Mouse (Mus musculus) embryonic fibroblast, embryonic 13.5 days (primary cell): ENCODE data around the gene Pcnx3. TPM values are rescaled to one million over a fixed set of nuclear protein-coding genes. Genes with fewer than 3 reads are reported as not detected.

ENCODE experiments used
- H3K27ac ChIP-seq: 2 replicates; pipeline ENCODE4 v1.5.1; 2012; ENCODE audit warnings: low read length, control low read depth, inconsistent platforms; ENCODE audit not compliant: insufficient read depth
- H3K4me1 ChIP-seq: 2 replicates; pipeline ENCODE4 v1.6.1; 2011; ENCODE audit warnings: low read length; ENCODE audit not compliant: control insufficient read depth, insufficient read depth
- H3K4me3 ChIP-seq: 2 replicates; pipeline ENCODE4 v1.5.1; 2011; ENCODE audit warnings: mild to moderate bottlenecking, control low read depth, low read length; ENCODE audit not compliant: insufficient read depth
- CTCF ChIP-seq: IDR thresholded peaks from 2 replicates; pipeline ENCODE4 v1.5.1; 2011; ENCODE audit warnings: mild to moderate bottlenecking, control low read depth, low read length, moderate library complexity, borderline replicate concordance; ENCODE audit not compliant: insufficient read depth
- POLR2A ChIP-seq: IDR thresholded peaks from 2 replicates; pipeline ENCODE4 v1.6.1; 2011; ENCODE audit warnings: low read depth, mild to moderate bottlenecking, control low read depth, low read length, moderate library complexity
- polyA plus RNA-seq: library from polyadenylated mRNA; stranded (reverse); fragments of >200 nt; gene quantifications from 2 replicates; pipeline ENCODE4 v1.2.4, GENCODE M21; 2011; ENCODE audit warnings: low read depth; ENCODE audit not compliant: missing spikeins, insufficient read length

The Pcnx3 gene
- polyA plus RNA-seq, 1 experiment: 48.4 TPM

DNA sequence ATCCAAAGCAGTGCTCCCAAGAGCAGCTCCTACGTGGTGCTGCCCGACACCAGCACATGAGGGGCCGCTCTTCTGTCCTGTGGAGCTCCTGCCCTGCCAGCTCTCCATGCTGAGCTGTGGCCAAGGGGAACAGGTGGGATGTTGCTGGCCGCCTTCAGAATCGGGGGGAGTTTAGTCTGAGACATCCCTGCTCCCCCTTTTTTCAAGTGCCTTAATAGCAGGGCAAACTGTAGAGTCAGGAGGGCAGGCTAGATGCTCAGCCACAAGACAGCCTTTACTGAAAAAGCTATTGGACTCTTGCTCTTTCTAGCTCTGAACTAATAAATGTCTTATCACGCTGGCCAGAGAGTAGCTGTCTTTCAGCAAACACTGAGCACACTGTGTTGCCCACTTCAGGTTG lies 40.9 kb downstream of the Pcnx3 start:
- Histone ChIP-seq H3K4me3 (no peak overlapping the region), H3K27ac (no peak overlapping the region), H3K4me1 (no peaks in the 10 kb centered on the region)
- TF ChIP-seq POLR2A (no peak), CTCF (no peak)

DNA sequence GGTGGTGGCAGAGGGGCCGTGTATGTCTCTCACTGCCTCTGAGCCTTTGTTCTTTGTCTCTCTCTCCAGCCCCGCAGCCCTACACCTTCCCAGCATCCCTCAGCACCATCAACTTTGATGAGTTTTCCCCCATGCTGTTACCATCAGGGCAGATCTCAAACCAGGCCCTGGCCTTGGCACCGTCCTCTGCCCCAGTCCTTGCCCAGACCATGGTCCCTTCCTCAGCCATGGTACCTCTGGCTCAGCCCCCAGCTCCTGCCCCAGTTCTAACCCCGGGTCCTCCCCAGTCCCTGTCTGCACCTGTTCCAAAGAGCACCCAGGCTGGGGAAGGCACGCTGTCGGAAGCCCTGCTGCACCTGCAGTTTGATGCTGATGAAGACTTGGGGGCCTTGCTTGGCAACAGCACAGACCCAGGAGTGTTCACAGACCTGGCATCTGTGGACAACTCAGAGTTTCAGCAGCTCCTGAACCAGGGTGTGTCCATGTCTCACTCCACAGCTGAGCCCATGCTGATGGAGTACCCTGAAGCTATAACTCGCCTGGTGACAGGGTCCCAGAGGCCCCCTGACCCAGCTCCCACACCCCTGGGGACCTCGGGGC lies 41.9 kb downstream of the Pcnx3 start:
- no peak for TF ChIP-seq POLR2A
- no peak for TF ChIP-seq CTCF
- Histone ChIP-seq H3K27ac (no peak overlapping the region), H3K4me1 (no peaks in the 10 kb centered on the region), H3K4me3 (no peak overlapping the region)

DNA sequence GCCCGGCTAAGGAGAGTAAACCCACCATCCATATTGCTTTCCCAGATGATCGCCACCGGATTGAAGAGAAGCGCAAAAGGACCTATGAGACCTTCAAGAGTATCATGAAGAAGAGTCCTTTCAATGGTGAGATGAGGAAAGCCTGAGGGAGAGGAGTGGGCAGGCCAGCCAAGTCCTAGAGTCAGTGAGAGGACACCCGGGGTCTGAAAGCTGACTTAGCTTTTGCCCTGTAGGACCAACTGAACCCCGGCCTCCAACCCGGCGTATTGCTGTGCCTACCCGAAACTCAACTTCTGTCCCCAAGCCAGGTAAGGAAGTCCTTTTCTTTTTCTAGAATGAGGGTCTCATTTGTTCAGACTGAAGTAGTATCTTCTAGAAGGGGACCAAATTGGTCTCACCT lies 43.4 kb downstream of the Pcnx3 start:
- Histone ChIP-seq H3K27ac (no peak overlapping the region), H3K4me1 (no peaks in the 10 kb centered on the region), H3K4me3 (no peak overlapping the region)
- TF ChIP-seq CTCF: no peak
- no peak for TF ChIP-seq POLR2A

DNA sequence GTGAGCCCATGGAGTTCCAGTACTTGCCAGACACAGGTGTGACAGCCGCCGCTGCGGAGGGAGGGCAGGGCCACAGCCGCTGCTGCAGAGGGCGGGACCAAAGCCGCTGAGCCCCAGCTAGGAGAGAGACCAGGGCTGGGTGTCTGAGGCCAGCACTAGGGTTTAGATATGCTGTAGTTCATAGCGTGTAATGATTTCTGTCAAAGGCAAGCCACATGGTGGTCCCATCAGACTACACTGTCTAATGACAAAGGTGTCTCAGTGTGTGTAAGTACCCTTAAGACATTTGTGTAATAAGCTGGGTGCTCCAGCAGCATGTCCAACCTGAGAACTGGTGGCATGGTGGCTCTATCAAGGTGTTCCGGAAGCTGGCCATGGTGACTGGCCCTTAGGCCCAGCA lies 47.1 kb downstream of the Pcnx3 start:
- no peak for TF ChIP-seq POLR2A
- no peak for TF ChIP-seq CTCF
- H3K4me3 ChIP-seq: no peak overlapping the region
- peaks cover 12% of the 10 kb centered on the region; the same call in 1 of the 2 replicates for H3K4me1 ChIP-seq
- H3K27ac ChIP-seq: no peak overlapping the region

DNA sequence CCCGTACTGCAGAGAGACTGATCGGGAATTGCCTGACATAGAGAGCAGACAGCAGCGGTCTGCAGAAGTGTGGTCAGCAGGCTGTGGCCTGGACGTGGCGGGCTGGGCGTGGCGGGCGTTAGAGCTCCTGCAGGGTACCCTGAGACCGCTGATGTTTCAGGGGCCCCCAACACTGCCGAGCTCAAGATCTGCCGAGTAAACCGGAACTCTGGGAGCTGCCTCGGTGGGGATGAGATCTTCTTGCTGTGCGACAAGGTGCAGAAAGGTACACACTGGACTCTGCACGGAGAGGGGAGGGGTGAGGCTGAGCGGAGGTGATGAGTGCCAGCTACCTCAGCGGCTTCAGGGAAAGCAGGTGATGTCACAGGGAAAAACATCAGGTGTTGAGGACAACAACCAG lies 47.7 kb downstream of the Pcnx3 start:
- H3K4me1 ChIP-seq: peaks cover 13% of the 10 kb centered on the region; the same call in 1 of the 2 replicates
- H3K27ac ChIP-seq: no peak overlapping the region
- TF ChIP-seq POLR2A: no peak
- no peak for TF ChIP-seq CTCF

DNA sequence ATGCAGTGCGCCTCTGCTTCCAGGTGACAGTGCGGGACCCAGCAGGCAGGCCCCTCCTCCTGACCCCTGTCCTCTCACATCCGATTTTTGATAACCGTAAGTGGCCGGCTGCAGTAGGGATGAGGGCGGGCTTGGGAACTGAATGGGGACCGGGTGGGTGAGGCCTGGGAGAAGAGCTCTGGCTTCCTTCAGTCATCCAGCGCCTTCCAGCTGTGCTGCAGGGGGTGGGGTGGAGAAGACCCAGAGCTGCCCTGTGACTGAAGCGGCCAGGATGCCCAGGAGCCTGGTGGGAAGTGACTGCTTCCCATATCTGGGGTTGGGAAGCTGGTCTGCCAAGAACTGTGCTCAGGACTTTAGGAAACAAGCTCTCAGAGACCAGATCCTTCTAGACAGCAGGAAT lies 48.4 kb downstream of the Pcnx3 start:
- Histone ChIP-seq H3K4me3 (no peak overlapping the region), H3K27ac (no peak overlapping the region), H3K4me1 (peaks cover 13% of the 10 kb centered on the region; the same call in 1 of the 2 replicates)
- TF ChIP-seq POLR2A: no peak
- TF ChIP-seq CTCF: no peak

More for the DNA sequence above, 47.7 kb downstream of the Pcnx3 start:
- no peak overlapping the region for H3K4me3 ChIP-seq

DNA sequence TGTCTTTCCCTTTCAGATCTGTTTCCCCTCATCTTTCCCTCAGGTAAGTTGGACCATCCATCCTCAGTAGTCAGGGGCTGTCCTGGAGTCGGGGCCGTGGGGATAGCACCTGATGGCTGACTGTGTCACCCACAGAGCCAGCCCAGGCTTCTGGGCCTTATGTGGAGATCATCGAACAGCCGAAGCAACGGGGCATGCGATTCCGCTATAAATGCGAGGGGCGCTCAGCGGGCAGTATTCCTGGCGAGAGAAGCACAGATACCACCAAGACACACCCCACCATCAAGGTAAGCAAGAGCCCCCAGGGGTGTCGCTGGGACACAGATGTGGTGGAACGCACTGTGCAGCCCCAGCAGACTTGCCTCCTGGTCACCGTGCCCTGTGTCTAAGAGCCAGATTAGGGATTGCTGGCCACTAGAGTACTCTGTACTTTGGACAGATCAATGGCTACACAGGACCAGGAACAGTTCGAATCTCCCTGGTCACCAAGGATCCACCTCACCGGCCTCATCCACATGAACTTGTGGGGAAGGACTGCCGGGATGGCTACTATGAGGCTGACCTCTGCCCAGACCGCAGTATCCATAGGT lies 50.2 kb downstream of the Pcnx3 start:
- TF ChIP-seq CTCF: no peak
- TF ChIP-seq POLR2A: no peak
- Histone ChIP-seq H3K4me3 (peak overlapping the region; percentile 92), H3K4me1 (peaks cover 13% of the 10 kb centered on the region; the same call in 1 of the 2 replicates), H3K27ac (no peak overlapping the region)

DNA sequence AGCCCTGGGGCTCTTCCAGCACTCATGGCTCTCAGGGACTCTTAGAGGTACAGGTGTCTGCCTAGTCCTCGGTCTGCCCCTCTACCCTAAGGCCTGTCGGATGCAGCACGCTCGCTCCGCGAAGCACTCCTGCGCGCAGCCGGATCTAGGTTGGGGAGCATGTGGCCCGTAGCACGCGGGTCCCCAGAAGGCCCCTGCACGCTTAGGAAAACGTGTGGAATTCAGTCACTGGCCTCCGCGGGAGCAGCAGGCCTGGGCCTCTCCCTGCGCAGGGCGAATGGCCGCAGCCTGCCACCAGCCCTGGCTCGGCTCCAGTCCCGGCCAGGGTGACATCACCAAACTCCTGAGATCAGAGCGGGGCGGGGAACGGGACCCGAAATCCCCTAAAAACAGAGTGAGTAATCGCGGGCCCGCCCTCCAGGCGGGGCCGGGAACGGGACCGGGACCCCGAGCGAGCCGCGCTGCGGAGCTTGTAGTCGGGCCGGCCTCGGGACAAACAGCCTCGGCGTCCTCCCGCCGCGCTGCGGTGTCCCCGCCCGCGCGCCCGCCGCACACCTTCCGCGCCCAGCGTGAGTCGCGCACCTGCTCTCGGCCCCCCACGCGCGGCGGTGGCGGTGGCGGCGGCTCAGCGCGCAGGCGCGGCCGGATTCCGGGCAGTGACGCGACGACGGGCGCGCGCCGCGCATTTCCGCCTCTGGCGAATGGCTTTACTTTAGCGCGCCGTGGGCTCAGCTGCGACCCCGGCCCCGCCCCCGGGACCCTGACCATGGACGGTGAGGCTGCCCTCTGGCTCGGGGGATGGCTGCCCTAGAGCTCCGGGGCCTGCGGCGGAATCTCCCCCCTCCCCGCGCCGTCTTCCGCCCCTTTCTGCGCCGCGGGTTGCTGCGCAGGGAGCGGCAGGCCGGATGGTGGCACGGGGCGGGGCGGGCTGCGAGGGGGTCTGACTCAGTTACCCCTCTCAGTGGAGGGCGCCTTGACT lies 51.4 kb downstream of the Pcnx3 start, which contains the start of gene Rela:
TSS of gene Rela (plus strand) at position 415 of the 979 bp plus-strand sequence.
- Histone ChIP-seq H3K27ac (peak within 1 kb of the TSS; percentile 68), H3K4me1 (peaks cover 13% of the 10 kb centered on the region; the same call in 1 of the 2 replicates), H3K4me3 (peak within 1 kb of the TSS; percentile 92)
- peak; percentile 79 for TF ChIP-seq POLR2A
- no peak for TF ChIP-seq CTCF

DNA sequence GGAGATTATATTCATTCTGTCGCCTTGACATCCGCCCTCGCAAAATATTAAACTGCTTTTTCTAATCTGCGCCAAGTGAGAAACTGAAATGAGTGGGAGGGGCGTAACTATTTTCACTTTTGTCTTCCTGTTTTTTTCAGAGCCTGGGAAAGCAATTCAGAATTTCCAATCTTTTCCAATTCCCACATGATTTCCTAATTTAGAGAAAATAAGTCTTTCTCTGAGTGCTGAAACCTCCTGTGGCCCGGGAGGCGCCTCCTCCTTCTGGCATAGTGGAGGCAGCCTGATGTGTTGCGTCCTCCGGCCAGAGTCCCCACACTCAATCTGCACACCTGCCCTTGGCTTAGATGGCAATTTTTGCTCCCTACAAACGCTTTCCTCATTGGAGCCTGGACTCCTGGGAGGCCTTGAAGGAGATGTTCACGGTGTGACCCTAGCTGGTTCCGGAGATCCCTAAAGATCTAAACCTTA lies 52.1 kb downstream of the Pcnx3 start:
- no peak for TF ChIP-seq POLR2A
- peak overlapping the region; percentile 27 for H3K4me3 ChIP-seq
- peaks cover 13% of the 10 kb centered on the region; the same call in 1 of the 2 replicates for H3K4me1 ChIP-seq
- H3K27ac ChIP-seq: peak overlapping the region; percentile 50

DNA sequence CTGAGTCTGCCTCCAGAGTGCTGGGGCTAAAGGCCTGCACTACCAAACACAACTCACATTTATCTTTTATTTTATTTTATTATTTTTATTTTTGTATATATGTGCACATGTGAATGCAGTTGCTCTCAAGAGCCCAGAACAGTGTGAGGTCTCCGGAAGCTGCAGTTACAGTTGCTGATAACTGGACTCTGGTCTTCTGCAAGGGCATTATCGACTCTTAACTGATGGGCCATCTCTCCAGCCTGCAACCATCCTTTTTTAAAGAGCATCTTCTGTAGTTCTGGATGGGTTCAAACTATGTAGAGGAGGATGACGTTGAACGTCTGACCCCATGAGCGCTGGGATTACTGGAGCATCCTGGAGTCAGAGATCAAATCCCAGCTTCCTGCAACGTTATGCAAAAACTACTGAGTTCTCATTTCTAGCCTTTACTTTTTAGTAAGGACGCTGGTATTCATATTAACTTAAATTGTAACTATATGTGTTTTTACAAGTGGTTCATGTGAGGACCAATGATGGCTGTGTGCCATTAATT lies 52.6 kb downstream of the Pcnx3 start:
- Histone ChIP-seq H3K27ac (no peak overlapping the region), H3K4me1 (peaks cover 13% of the 10 kb centered on the region; the same call in 1 of the 2 replicates), H3K4me3 (no peak overlapping the region)
- TF ChIP-seq POLR2A: no peak
- TF ChIP-seq CTCF: no peak
